Mouse (Mus musculus) embryonic facial prominence, embryonic 15.5 days (tissue): ENCODE measurements around the gene Cend1. TPM values are rescaled to one million over a fixed set of nuclear protein-coding genes. Genes with fewer than 3 reads are reported as not detected.

Experiments used
- ATAC-seq: fragments of 200-750 bp; cut with Nextera tagmentation; 2 replicates; pipeline ENCODE4 v1.8.0; 2017; ENCODE audit warnings: low read depth, moderate TSS enrichment; ENCODE audit not compliant: insufficient number of reproducible peaks, low FRiP score, low TSS enrichment
- H3K27ac ChIP-seq: fragments of 300-500 bp; sonication (generic); replicated peaks from 2 replicates; pipeline ENCODE4 v1.5.1; 2015; ENCODE audit warnings: mild to moderate bottlenecking, inconsistent platforms
- H3K27me3 ChIP-seq: fragments of 300-500 bp; sonication (generic); 2 replicates; pipeline ENCODE4 v1.6.1; 2015; ENCODE audit warnings: inconsistent platforms
- H3K36me3 ChIP-seq: fragments of 300-500 bp; sonication (generic); 2 replicates; pipeline ENCODE4 v1.6.1; 2015; ENCODE audit warnings: mild to moderate bottlenecking, inconsistent platforms
- H3K4me1 ChIP-seq: fragments of 300-500 bp; sonication (generic); 2 replicates; pipeline ENCODE4 v1.6.1; 2015; ENCODE audit warnings: inconsistent platforms
- H3K4me2 ChIP-seq: fragments of 300-500 bp; sonication (generic); replicated peaks from 2 replicates; pipeline ENCODE4 v1.6.1; 2015; ENCODE audit warnings: mild to moderate bottlenecking, inconsistent platforms
- H3K4me3 ChIP-seq: fragments of 300-500 bp; sonication (generic); replicated peaks from 2 replicates; pipeline ENCODE4 v1.5.1; 2015; ENCODE audit warnings: mild to moderate bottlenecking, inconsistent platforms
- H3K9ac ChIP-seq: fragments of 300-500 bp; sonication (generic); 2 replicates; pipeline ENCODE4 v1.6.1; 2015; ENCODE audit warnings: inconsistent platforms
- H3K9me3 ChIP-seq: fragments of 300-500 bp; sonication (generic); replicated peaks from 2 replicates; pipeline ENCODE4 v1.6.1; 2016; ENCODE audit warnings: inconsistent platforms
- whole genome bisulfite sequencing: fragments of 180-500 bp; shearing (Covaris S2); methylation state at CpG from one replicate; pipeline ENCODE4 v1.1.7; 2015; 5-methylcytosine and 5-hydroxymethylcytosine counted together
- polyA plus RNA-seq: library from polyadenylated mRNA; unstranded; fragments of >200 nt; fragmentation: Nextera tagmentation; extraction: Ambion mirVana; gene quantifications from 2 replicates; pipeline ENCODE4 v1.2.1, GENCODE M21; 2015

Cend1 gene
- polyA plus RNA-seq = 3.1 and 5.3 TPM in 2 replicates

DNA sequence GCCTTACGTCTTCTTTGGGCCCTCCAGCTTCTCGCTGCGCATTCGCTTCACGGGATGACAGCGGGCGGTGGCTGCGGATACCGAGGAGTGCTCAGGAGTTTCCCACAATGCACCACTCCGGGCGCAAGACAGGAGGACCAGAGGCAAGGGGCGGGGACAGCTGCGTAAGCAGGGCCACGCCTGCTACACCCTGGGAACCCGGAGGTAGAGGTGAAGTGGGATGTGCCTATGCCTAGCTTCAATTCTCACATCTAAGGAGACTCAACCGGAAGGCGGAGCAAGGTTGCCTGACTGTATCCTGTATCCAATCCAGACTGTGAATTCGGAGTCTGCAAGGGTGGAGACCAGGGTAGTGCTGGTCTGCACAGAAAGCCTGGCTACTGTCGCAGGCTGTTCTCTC is at the start of gene Cend1:
TSS of gene Cend1 (minus strand) at position 182 of the 400 bp plus-strand sequence.
- no peak within 1 kb of the TSS; the same call in 1 of the 2 replicates for H3K9ac ChIP-seq
- no peak within 1 kb of the TSS for H3K27ac ChIP-seq
- WGBS = 6% methylated on average over 19 of the region's 19 CpGs
- H3K27me3 ChIP-seq = no peaks in the 10 kb centered on the region
- peaks cover 26% of the 10 kb centered on the region for H3K4me1 ChIP-seq
- no peaks in the 10 kb centered on the region for H3K9me3 ChIP-seq
- no peak for ATAC-seq
- H3K36me3 ChIP-seq = peaks cover 34% of the 10 kb centered on the region
- peak within 1 kb of the TSS; percentile 19; the same call in 1 of the 2 replicates for H3K4me3 ChIP-seq
- H3K4me2 ChIP-seq = peak within 1 kb of the TSS; percentile 40

DNA sequence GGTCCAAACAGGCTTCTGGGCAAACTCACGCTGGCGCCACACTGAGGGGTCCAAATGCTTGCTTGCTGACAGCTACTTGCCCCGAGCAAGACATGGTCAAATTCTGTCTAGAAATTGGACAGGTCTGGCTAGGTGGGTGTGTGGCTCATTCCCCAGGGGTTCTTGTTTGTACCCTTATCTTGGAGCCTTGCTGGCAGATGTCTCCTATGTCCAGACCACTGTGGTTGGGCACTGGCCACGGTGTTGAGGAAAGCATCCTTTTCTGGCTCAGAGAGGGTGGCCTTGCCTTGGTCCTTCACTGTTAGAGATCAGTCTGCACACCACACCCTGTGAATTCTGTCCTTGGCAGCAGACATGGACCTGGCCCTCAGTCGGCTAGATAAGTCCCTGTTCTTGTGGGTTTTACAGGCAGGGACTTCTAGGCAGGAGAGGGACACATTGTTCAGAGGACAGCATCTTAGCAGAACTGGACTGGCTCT is 49.0 kb upstream of the Cend1 start:
- Histone ChIP-seq H3K4me3 (no peak overlapping the region), H3K9ac (no peak overlapping the region), H3K36me3 (no peaks in the 10 kb centered on the region), H3K9me3 (no peaks in the 10 kb centered on the region), H3K27me3 (peaks cover 24% of the 10 kb centered on the region), H3K4me2 (peak overlapping the region; percentile 90; the same call in 1 of the 2 replicates), H3K27ac (peak overlapping the region; percentile 92), H3K4me1 (peaks cover 71% of the 10 kb centered on the region)
- ATAC-seq = no peak
- whole genome bisulfite sequencing = 68% methylated on average over 5 of the region's 5 CpGs

DNA sequence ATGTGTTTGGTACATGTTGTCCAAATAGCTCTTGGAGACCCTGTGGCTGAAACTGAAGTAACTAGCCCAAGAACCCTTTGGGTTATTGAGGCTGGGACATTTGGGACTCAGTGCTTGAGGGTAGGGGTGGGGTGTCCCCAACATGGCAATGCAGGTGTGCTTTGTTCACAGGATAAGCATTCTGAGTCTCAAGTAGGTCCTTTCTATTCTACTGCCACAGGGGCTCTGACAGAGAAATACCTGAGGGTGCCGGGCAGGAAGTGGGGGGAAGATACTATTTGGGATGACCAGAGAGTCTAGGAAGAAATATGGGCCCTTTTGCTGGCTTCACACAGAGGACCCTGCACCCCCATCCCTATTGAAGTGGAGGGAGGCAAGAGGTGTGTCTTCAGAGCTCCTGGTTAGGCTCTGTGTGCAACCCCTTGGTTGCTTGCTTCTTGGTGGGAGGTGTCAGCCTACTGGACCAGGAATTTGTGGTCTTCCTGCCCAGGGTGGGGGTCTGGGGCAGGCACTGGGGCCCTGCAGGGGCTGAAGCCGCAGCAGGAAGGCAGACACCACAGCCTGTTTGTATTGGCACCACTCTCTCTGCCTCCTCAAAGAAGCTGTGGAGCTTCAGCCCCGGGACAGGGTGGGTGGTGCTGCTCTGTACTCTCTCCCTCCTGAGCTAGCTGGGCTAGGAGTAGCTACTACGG is 48.4 kb upstream of the Cend1 start:
- no peak overlapping the region for H3K4me3 ChIP-seq
- H3K4me2 ChIP-seq = peak overlapping the region; percentile 90
- WGBS = 44% methylated on average over 4 of the region's 4 CpGs
- H3K9me3 ChIP-seq = no peaks in the 10 kb centered on the region
- no peak; the same call in 1 of the 2 replicates for ATAC-seq
- no peak overlapping the region for H3K9ac ChIP-seq
- H3K27me3 ChIP-seq = peaks cover 20% of the 10 kb centered on the region
- H3K27ac ChIP-seq = peak overlapping the region; percentile 92
- H3K36me3 ChIP-seq = peaks cover 2% of the 10 kb centered on the region; the same call in 1 of the 2 replicates
- peaks cover 66% of the 10 kb centered on the region for H3K4me1 ChIP-seq

DNA sequence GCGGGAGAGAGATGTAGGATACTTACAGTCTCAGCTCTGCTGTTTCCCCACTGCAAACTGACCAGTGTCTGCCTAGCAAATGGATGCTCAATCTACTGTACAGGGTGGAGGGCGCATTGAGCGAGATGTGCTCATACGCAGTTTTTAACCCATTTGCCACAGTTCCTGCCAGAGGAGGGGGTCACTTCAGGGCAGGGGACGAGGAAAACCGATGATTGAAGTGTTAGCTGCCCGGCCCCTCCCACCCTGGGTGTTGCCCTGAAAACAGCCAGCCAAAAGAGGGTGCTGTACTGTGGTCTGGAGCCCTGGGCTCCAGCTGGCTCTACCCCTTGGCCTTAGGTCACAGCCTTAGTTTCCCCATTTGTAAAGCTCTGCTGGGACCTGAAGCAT is 47.7 kb upstream of the Cend1 start:
- 6% methylated on average over 7 of the region's 7 CpGs for WGBS
- H3K9ac ChIP-seq = no peak overlapping the region
- peaks cover 12% of the 10 kb centered on the region for H3K27me3 ChIP-seq
- H3K36me3 ChIP-seq = peaks cover 9% of the 10 kb centered on the region
- peak overlapping the region; percentile 76 for H3K4me3 ChIP-seq
- peaks cover 58% of the 10 kb centered on the region for H3K4me1 ChIP-seq
- peak overlapping the region; percentile 92 for H3K27ac ChIP-seq
- H3K4me2 ChIP-seq = peak overlapping the region; percentile 90
- H3K9me3 ChIP-seq = no peaks in the 10 kb centered on the region
- no peak for ATAC-seq

DNA sequence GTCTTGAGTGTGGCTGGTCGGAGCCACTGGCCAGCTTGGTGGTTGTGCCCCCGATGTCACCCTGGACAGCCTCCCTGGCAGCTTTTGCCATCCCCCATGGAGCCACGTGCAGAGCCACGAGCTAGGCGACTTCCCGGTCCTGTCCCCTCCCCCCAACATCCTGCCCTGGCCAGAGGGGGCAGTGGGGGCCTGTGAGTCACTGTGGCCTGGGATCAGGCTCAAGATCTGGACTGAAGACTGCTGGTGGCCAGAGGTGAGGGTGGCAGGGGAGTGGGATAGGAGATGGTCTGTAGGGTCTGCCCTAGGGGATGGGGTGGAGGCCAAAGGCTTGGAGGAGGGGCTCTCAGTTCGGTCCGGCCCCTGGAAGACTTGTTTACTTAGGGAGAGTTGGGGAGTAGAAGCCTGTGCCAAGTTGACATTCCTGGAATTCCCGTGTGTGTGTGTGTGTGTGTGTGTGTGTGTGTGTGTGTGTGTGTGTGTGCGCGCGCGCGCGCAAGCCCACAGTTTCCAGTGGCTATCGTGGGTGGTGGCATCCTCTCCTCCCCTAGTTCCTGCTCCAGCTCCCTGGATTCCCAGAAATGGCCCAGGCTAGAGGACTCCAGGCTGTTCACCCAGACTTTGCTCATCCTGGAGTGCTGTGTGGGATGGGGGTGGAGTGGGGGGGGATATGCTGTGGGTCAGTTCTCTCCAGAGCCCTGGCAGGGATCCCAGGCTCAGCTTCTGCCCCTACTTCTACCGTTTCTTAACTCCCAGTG is 47.1 kb upstream of the Cend1 start:
- ATAC-seq = peak; percentile 67
- Histone ChIP-seq H3K9me3 (no peaks in the 10 kb centered on the region), H3K9ac (peak overlapping the region; percentile 71), H3K36me3 (peaks cover 13% of the 10 kb centered on the region), H3K4me1 (peaks cover 52% of the 10 kb centered on the region), H3K4me3 (peak overlapping the region; percentile 76), H3K4me2 (peak overlapping the region; percentile 90), H3K27ac (peak overlapping the region; percentile 92), H3K27me3 (peaks cover 6% of the 10 kb centered on the region; the same call in 1 of the 2 replicates)
- WGBS = 1% methylated on average over 17 of the region's 17 CpGs

DNA sequence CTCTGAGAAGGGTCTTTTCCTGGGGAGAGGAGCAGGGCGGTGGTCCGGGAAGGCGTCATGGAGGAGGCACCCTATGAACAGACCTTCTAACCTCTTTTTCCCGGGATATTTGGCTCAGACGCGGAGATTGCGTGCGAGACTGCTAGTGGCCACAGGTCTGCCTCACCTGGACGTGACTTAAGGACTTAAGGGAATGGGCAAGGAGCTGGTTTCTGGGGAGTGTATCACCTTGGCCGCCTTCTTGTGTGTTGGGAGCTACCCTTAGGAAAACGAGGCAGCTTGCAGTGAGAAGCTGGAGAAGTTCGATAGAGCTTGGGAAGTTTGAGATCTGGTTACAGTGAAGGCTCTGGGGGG is 46.5 kb upstream of the Cend1 start:
- Histone ChIP-seq H3K9ac (peak overlapping the region; percentile 71), H3K36me3 (peaks cover 19% of the 10 kb centered on the region), H3K4me2 (peak overlapping the region; percentile 90), H3K27ac (peak overlapping the region; percentile 92), H3K9me3 (no peaks in the 10 kb centered on the region), H3K4me1 (peaks cover 46% of the 10 kb centered on the region), H3K4me3 (peak overlapping the region; percentile 76), H3K27me3 (peaks cover under 1% of the 10 kb centered on the region; the same call in 1 of the 2 replicates)
- no peak for ATAC-seq
- WGBS = under 1% methylated on average over 12 of the region's 12 CpGs

DNA sequence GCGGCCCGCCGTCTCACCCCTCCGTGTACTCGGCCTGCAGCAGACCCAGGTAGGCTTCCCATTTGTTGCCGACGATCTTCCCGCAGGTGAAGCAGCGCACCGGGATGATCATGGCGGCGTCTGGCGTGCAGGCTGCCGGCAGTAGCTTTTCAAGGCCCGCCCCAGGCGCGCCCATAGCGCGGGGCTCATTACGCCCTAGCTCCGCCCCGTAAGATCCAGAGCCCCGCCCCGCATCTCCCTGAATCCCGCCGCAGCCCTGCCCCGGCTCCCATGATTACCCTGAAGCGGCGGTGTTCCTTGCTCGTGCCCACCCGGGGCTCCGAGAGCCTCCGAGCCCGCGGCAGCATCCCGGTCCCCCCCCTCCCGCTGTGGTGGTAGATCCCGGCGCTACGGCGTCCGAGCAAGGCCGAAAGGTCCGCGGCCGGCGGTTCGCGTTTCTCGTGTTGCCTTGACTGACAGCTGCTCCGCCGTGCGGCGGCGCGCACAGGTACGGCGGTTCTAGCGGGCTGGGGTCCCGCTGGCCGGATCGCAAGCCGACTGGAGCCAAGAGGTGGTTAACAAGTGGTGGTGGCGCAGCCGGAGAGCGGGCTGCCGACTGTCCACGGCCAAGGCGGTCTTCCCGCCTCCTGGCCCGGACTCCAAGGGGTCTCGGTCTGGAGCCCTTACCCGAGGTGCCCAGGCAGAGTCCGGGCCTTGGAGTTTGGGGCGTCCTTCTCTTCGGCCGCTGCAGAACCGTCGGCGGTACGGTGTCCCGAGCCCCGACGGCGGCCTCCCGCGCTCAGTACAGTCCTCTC is 45.9 kb upstream of the Cend1 start, which contains the start of the genes Polr2l and Tspan4:
TSS of gene Polr2l (minus strand) at position 122 of the 794 bp plus-strand sequence.
TSS of gene Tspan4 (plus strand) at position 230 of the 794 bp plus-strand sequence.
- Histone ChIP-seq H3K4me2 (peak within 1 kb of the TSS; percentile 90), H3K4me1 (peaks cover 45% of the 10 kb centered on the region), H3K27ac (peak within 1 kb of the TSS; percentile 92), H3K4me3 (peak within 1 kb of the TSS; percentile 76), H3K9ac (peak within 1 kb of the TSS; percentile 71), H3K27me3 (no peaks in the 10 kb centered on the region), H3K9me3 (no peaks in the 10 kb centered on the region), H3K36me3 (peaks cover 25% of the 10 kb centered on the region)
- under 1% methylated on average over 82 of the region's 87 CpGs for WGBS
- ATAC-seq = peak; percentile 61

DNA sequence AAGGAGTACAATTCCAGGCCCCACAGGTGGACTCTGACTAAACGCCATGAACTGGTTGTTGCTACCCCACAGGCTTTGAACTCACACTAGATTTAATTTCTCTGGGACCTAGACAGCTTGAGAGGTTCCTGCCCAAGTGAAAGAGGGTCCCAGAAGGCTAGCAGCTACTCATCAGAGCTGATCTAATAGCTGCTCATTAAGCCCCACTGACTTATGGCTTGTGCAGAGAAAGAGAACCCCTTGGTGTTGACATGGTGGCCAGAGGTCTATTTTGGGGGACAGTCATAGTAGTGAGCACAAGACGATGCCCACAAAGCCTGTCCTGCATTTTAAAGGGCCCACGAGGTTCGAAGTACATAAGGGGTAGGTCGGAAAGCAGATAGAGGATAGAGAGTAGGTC is 44.9 kb upstream of the Cend1 start:
- Histone ChIP-seq H3K4me3 (peak overlapping the region; percentile 76), H3K4me2 (peak overlapping the region; percentile 90), H3K27me3 (no peaks in the 10 kb centered on the region), H3K9me3 (no peaks in the 10 kb centered on the region), H3K36me3 (peaks cover 33% of the 10 kb centered on the region), H3K27ac (no peak overlapping the region), H3K9ac (peak overlapping the region; percentile 71), H3K4me1 (peaks cover 56% of the 10 kb centered on the region)
- WGBS = 6% methylated on average over 5 of the region's 5 CpGs
- no peak for ATAC-seq

DNA sequence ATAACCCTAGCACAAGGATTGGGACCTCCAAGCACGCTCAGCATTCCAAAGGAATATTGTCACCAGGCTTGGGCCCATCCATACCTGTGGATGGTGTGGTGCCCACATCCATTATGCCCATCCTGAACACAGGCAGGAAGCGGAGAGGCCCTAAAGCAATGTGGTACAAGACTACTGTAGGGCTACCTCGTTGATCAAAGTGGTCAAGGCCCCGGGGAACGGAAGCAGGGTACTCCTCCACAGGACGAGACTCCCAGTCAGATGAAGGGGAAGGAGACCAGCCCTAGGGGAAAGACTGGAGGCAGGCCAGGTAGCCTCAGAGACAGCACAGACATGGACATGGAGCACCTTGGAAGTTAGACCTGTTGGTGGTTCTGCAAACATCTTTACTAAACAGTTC is 43.5 kb upstream of the Cend1 start:
- H3K9ac ChIP-seq = no peak overlapping the region
- H3K4me2 ChIP-seq = no peak overlapping the region
- H3K4me1 ChIP-seq = peaks cover 62% of the 10 kb centered on the region
- H3K27me3 ChIP-seq = no peaks in the 10 kb centered on the region
- no peak overlapping the region for H3K27ac ChIP-seq
- no peak for ATAC-seq
- no peaks in the 10 kb centered on the region for H3K9me3 ChIP-seq
- H3K4me3 ChIP-seq = no peak overlapping the region
- 81% methylated on average over 6 of the region's 6 CpGs for WGBS
- H3K36me3 ChIP-seq = peaks cover 33% of the 10 kb centered on the region

DNA sequence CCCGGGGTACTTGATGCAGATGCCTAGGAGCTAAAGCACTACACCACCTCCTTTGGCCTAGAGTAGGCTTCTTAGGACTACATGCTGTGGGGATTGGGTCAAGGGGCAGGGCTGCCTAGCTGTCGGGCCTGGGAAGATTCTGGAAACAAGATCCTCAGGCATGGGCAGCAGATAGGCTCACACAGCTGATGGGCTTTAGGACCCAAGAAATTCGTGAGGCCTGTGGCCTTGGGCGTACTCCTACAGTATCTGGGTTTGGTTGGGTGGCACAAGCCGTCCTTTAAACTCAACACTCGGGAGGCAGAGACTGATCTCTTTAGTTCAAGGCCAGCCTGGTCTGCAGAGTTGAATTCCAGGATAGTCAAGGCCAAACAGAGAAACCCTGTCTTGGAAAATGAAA is 42.9 kb upstream of the Cend1 start:
- Histone ChIP-seq H3K4me3 (no peak overlapping the region), H3K27ac (no peak overlapping the region), H3K27me3 (no peaks in the 10 kb centered on the region), H3K9ac (no peak overlapping the region), H3K4me2 (no peak overlapping the region), H3K9me3 (no peaks in the 10 kb centered on the region), H3K4me1 (peaks cover 61% of the 10 kb centered on the region), H3K36me3 (peaks cover 33% of the 10 kb centered on the region)
- WGBS = 73% methylated on average over 6 of the region's 6 CpGs
- no peak for ATAC-seq
